Mouse (Mus musculus) brain, embryonic 14.5 days (tissue): ENCODE measurements around the gene Slc26a9.

Experiments
- CTCF ChIP-seq: fragments of 200-500 bp; IDR thresholded peaks from 2 replicates; pipeline ENCODE4 v1.5.1; 2012; ENCODE audit warnings: inconsistent platforms, mild to moderate bottlenecking, moderate library complexity, borderline replicate concordance; ENCODE audit not compliant: insufficient read depth, insufficient read length; ENCODE audit errors: extremely low read depth
- POLR2A ChIP-seq: fragments of 200-500 bp; IDR thresholded peaks from 2 replicates; pipeline ENCODE4 v1.6.1; 2012; ENCODE audit warnings: mild to moderate bottlenecking, inconsistent platforms, borderline replicate concordance; ENCODE audit not compliant: poor library complexity, insufficient read depth, insufficient read length, severe bottlenecking; ENCODE audit errors: extremely low read depth

- TF ChIP-seq POLR2A (no peak), CTCF (no peak)
These were observed 20.9 kb downstream of the Slc26a9 start for GRCm38 (mm10) chr1:131764581-131765338.
